Mouse (Mus musculus): Measurements from ENCODE around the gene Rab11b. TPM values are rescaled to one million over a fixed set of nuclear protein-coding genes. Genes with fewer than 3 reads are reported as not detected.
A peak's percentile ranks its signal among the peaks of the same experiment; 100 is the strongest.

Gene Rab11b
- polyA plus RNA-seq, 1 experiment from 2014 or later: 351 TPM

DNA sequence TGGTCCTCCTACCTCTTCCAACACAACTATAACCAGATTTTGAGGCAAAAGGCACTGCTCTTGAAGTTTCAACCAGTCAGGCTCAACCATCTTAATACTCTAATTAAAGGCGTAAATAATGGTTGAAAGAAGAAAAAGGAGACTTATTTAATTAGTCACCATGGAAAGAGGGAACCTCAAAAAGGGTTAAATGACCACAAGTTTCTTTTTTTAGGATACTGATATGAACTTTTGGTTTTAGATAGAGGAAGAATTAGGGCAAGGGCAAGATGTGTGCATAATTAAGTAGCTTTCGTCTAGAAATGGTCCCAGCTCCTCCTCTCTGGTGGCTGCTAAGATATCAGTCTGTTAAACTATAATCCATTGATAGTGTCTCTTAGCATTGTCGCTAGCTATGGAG lies 6.1 kb upstream of the Rab11b start:
- H3K9me3 ChIP-seq: no peaks in the 10 kb centered on the region
- WGBS: 77% methylated on average over 3 of the region's 3 CpGs
- H3K4me2 ChIP-seq: no peak overlapping the region
- no peaks in the 10 kb centered on the region for H3K4me1 ChIP-seq (replicated peaks)
- H3K36me3 ChIP-seq: no peaks in the 10 kb centered on the region
- H3K9ac ChIP-seq (replicated peaks): no peak overlapping the region
- H3K27ac ChIP-seq: no peak overlapping the region
- no peak for ATAC-seq (ENCODE audit: insufficient number of reproducible peaks, insufficient read depth, low FRiP score, low TSS enrichment, low read depth)
- H3K27me3 ChIP-seq: no peaks in the 10 kb centered on the region
- H3K4me3 ChIP-seq (replicated peaks): no peak overlapping the region

DNA sequence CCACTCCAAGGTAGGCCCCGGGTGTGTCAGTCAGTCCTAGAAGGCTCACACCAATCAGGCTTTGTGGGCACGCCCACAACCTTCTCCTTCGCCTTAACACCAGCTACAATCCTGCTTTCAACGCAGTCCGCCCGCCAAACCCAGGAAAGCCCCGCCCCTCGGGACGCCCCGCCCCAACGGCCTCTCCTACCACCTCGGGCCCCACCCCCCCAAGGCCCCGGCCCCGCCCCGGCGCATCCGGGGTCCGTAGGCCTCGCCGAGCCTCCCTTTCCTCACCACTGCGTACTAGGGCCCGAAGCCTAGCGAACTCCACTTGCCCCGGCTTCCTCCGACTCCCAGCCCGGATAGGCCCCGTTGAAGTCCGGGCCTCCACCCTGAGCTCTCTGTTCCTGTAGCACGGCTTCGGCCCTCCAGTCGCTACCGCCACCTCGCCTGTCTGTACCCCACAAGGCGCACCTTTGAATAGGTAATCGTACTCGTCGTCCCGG lies 519 bp downstream of the Rab11b start:
- peaks cover 40% of the 10 kb centered on the region for H3K4me1 ChIP-seq (replicated peaks)
- WGBS: under 1% methylated on average over 38 of the region's 38 CpGs
- no peaks in the 10 kb centered on the region for H3K9me3 ChIP-seq
- H3K27ac ChIP-seq: peak overlapping the region; percentile 99
- peak; percentile 84 for ATAC-seq (ENCODE audit: insufficient number of reproducible peaks, insufficient read depth, low FRiP score, low TSS enrichment, low read depth)
- H3K27me3 ChIP-seq: no peaks in the 10 kb centered on the region
- peak overlapping the region; percentile 74 for H3K4me3 ChIP-seq (replicated peaks)
- H3K4me2 ChIP-seq: peak overlapping the region; percentile 68
- peaks cover 19% of the 10 kb centered on the region; the same call in 1 of the 2 replicates for H3K36me3 ChIP-seq
- peak overlapping the region; percentile 95 for H3K9ac ChIP-seq (replicated peaks)

GRCm38 (mm10) chr17:33757231-33757630 lies 3.1 kb downstream of the Rab11b start:
- peaks cover 46% of the 10 kb centered on the region for H3K4me1 ChIP-seq (replicated peaks)
- no peak overlapping the region for H3K9ac ChIP-seq (replicated peaks)
- no peaks in the 10 kb centered on the region for H3K9me3 ChIP-seq

DNA sequence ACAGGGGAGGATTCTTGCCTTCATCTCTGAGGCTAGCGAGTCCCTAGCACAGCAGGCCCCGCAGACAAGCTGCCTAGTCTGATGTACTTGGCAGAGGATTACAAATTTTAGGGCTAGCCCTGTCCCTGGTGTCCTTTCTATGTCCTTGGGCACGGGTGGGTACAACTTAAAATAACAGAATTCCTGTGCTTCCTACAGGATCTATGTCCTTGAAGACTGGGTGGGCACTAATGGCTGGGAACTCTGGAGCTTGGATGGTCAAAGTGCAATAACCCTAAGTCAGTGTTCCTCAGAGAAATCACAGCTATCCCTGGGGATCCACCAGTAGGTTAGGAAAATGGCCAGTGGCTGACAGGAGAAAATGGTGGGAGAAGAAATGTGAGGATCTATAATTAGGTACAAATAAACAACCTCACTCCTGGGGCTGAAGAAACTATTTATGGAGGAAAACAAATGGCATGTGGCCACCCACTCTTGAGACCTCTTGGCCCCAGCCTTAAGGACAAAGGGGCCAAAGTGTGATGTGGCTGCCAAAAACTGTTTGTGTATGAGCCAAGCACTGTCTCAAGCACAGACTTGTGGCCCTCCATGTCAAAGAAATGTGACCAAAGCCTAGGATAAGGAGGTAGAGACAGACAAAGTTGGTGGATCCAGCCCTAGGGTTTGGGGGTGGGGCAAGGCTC lies 4.1 kb downstream of the Rab11b start:
- Histone ChIP-seq H3K9me3 (no peaks in the 10 kb centered on the region), H3K36me3 (peaks cover 33% of the 10 kb centered on the region), H3K9ac (replicated peaks) (no peak overlapping the region), H3K27me3 (no peaks in the 10 kb centered on the region), H3K4me1 (replicated peaks) (peaks cover 46% of the 10 kb centered on the region), H3K4me3 (replicated peaks) (no peak overlapping the region), H3K27ac (no peak overlapping the region), H3K4me2 (no peak overlapping the region)
- 91% methylated on average over 3 of the region's 3 CpGs for WGBS
- ATAC-seq (ENCODE audit: insufficient number of reproducible peaks, insufficient read depth, low FRiP score, low TSS enrichment, low read depth): no peak

More at GRCm38 (mm10) chr17:33757231-33757630, 3.1 kb downstream of the Rab11b start:
- WGBS: 63% methylated on average over 4 of the region's 4 CpGs
- Histone ChIP-seq H3K4me3 (replicated peaks) (no peak overlapping the region), H3K4me2 (no peak overlapping the region), H3K27ac (no peak overlapping the region), H3K27me3 (no peaks in the 10 kb centered on the region), H3K36me3 (peaks cover 25% of the 10 kb centered on the region)
- ATAC-seq (ENCODE audit: insufficient number of reproducible peaks, insufficient read depth, low FRiP score, low TSS enrichment, low read depth): no peak

GRCm38 (mm10) chr17:33755418-33756107 lies 4.8 kb downstream of the Rab11b start:
- Histone ChIP-seq H3K9ac (replicated peaks) (no peak overlapping the region), H3K4me2 (no peak overlapping the region), H3K36me3 (peaks cover 40% of the 10 kb centered on the region), H3K27me3 (no peaks in the 10 kb centered on the region), H3K4me1 (replicated peaks) (peaks cover 46% of the 10 kb centered on the region), H3K4me3 (replicated peaks) (no peak overlapping the region), H3K9me3 (no peaks in the 10 kb centered on the region), H3K27ac (no peak overlapping the region)
- whole genome bisulfite sequencing: 87% methylated on average over 10 of the region's 10 CpGs
- ATAC-seq (ENCODE audit: insufficient number of reproducible peaks, insufficient read depth, low FRiP score, low TSS enrichment, low read depth): no peak

GRCm38 (mm10) chr17:33754656-33755055 lies 5.7 kb downstream of the Rab11b start:
- peaks cover 46% of the 10 kb centered on the region for H3K4me1 ChIP-seq (replicated peaks)
- WGBS: 68% methylated on average over 1 of the region's 1 CpGs

GRCm38 (mm10) chr17:33752297-33752696 lies 8.0 kb downstream of the Rab11b start:
- no peak for ATAC-seq (ENCODE audit: insufficient number of reproducible peaks, insufficient read depth, low FRiP score, low TSS enrichment, low read depth)
- H3K4me2 ChIP-seq: no peak overlapping the region
- no peaks in the 10 kb centered on the region for H3K27me3 ChIP-seq
- no peak overlapping the region for H3K27ac ChIP-seq
- peaks cover 26% of the 10 kb centered on the region for H3K4me1 ChIP-seq (replicated peaks)
- no peaks in the 10 kb centered on the region for H3K9me3 ChIP-seq
- H3K36me3 ChIP-seq: peaks cover 67% of the 10 kb centered on the region
- no peak overlapping the region for H3K4me3 ChIP-seq (replicated peaks)
- H3K9ac ChIP-seq (replicated peaks): no peak overlapping the region
- WGBS: 94% methylated on average over 2 of the region's 2 CpGs

More at GRCm38 (mm10) chr17:33754656-33755055, 5.7 kb downstream of the Rab11b start:
- H3K36me3 ChIP-seq: peaks cover 49% of the 10 kb centered on the region
- H3K4me3 ChIP-seq (replicated peaks): no peak overlapping the region
- H3K27ac ChIP-seq: no peak overlapping the region
- H3K4me2 ChIP-seq: no peak overlapping the region
- no peak overlapping the region for H3K9ac ChIP-seq (replicated peaks)
- H3K27me3 ChIP-seq: no peaks in the 10 kb centered on the region
- ATAC-seq (ENCODE audit: insufficient number of reproducible peaks, insufficient read depth, low FRiP score, low TSS enrichment, low read depth): no peak
- H3K9me3 ChIP-seq: no peaks in the 10 kb centered on the region

GRCm38 (mm10) chr17:33751181-33751580 lies 9.1 kb downstream of the Rab11b start:
- no peaks in the 10 kb centered on the region for H3K27me3 ChIP-seq
- no peak overlapping the region for H3K27ac ChIP-seq
- ATAC-seq (ENCODE audit: insufficient number of reproducible peaks, insufficient read depth, low FRiP score, low TSS enrichment, low read depth): no peak
- H3K9me3 ChIP-seq: no peaks in the 10 kb centered on the region
- H3K36me3 ChIP-seq: peaks cover 63% of the 10 kb centered on the region
- peaks cover 15% of the 10 kb centered on the region for H3K4me1 ChIP-seq (replicated peaks)
- H3K4me3 ChIP-seq (replicated peaks): no peak overlapping the region
- no peak overlapping the region for H3K4me2 ChIP-seq
- no peak overlapping the region for H3K9ac ChIP-seq (replicated peaks)

GRCm38 (mm10) chr17:33749451-33749850 lies 10.9 kb downstream of the Rab11b start:
- Histone ChIP-seq H3K4me1 (replicated peaks) (0 out of 2 replicates have a peak, but pooled peaks cover 3% of the 10 kb centered on the region), H3K9ac (replicated peaks) (no peak overlapping the region), H3K36me3 (peaks cover 72% of the 10 kb centered on the region), H3K27me3 (no peaks in the 10 kb centered on the region), H3K27ac (no peak overlapping the region), H3K4me3 (replicated peaks) (no peak overlapping the region), H3K9me3 (no peaks in the 10 kb centered on the region), H3K4me2 (no peak overlapping the region)
- WGBS: 95% methylated on average over 5 of the region's 5 CpGs
- no peak for ATAC-seq (ENCODE audit: insufficient number of reproducible peaks, insufficient read depth, low FRiP score, low TSS enrichment, low read depth)

GRCm38 (mm10) chr17:33746011-33746410 lies 14.3 kb downstream of the Rab11b start:
- Histone ChIP-seq H3K4me1 (replicated peaks) (no peaks in the 10 kb centered on the region), H3K27me3 (no peaks in the 10 kb centered on the region)

DNA sequence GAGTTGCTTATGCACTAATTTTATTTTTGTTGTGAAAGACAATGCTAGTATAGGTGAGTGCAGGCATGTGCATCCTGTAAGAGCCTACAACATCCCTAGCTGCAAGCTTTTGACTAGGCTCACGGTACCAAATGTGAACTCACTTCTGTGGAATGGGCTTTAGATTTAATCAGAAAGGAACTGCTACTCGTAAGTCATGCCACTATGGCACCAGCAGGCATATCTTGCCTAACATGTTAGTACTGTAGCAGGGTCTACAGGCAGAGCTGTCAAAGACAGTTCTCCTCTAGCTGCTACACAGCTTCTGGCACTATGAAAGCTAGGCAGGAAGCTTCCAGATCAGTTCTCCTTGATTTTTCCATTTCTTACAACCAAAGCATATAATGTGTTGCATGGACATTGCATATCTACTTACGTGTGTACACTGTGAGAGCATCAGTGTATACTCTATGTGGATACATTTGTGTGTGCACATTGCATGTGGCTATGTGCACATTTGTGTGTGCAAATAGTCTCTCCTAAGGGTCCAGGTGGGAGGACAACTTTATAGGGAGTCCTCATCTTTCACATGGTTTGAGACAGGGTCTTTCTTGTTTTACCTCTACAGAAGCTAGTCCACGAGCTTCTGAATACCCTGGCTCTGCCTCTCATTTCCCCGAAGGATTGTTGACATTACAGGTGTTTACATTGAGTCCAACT lies 15.5 kb downstream of the Rab11b start:
- no peak for ATAC-seq (ENCODE audit: insufficient number of reproducible peaks, insufficient read depth, low FRiP score, low TSS enrichment, low read depth)
- 89% methylated on average over 5 of the region's 5 CpGs for WGBS

More at GRCm38 (mm10) chr17:33746011-33746410, 14.3 kb downstream of the Rab11b start:
- ATAC-seq (ENCODE audit: insufficient number of reproducible peaks, insufficient read depth, low FRiP score, low TSS enrichment, low read depth): no peak
- Histone ChIP-seq H3K4me3 (replicated peaks) (no peak overlapping the region), H3K36me3 (peaks cover 55% of the 10 kb centered on the region), H3K9ac (replicated peaks) (no peak overlapping the region), H3K4me2 (no peak overlapping the region), H3K9me3 (no peaks in the 10 kb centered on the region), H3K27ac (no peak overlapping the region)
- WGBS: 78% methylated on average over 2 of the region's 2 CpGs

More for the DNA sequence above, 15.5 kb downstream of the Rab11b start:
- Histone ChIP-seq H3K9ac (replicated peaks) (no peak overlapping the region), H3K27ac (no peak overlapping the region), H3K4me2 (no peak overlapping the region), H3K9me3 (no peaks in the 10 kb centered on the region), H3K4me1 (replicated peaks) (no peaks in the 10 kb centered on the region), H3K27me3 (no peaks in the 10 kb centered on the region), H3K4me3 (replicated peaks) (no peak overlapping the region), H3K36me3 (peaks cover 44% of the 10 kb centered on the region)
